Mouse (Mus musculus): ENCODE results near the gene Gna15. TPM values are rescaled to one million over a fixed set of nuclear protein-coding genes. Genes with fewer than 3 reads are reported as not detected.

The Gna15 gene
- polyA plus RNA-seq, 1 experiment from 2014 or later: 1.9 TPM

DNA sequence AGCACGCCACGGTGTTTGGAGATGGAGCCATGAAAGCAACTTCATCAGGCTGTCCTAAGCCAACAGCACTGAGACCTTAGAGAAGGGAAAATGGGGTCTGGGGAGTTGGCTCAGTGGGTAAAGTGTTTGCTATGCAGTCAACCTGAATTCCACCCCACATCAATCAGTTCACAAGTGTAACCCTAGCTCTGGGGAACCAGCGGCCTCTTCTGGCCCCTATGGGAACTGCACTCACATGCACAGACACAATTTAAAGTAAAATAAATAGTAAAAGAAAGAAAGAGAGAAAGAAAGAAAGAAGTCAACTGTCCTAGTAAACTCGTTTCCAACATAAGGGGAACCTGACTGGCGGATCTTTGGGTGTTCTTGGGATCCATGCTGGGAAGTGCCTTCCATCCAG, 10.2 kb downstream of the Gna15 start:
- Histone ChIP-seq H3K9me3 (no peaks in the 10 kb centered on the region), H3K9ac (no peak overlapping the region), H3K4me2 (replicated peaks) (no peak overlapping the region), H3K27me3 (peaks cover 26% of the 10 kb centered on the region), H3K4me3 (no peak overlapping the region), H3K27ac (no peak overlapping the region), H3K4me1 (no peaks in the 10 kb centered on the region), H3K36me3 (no peaks in the 10 kb centered on the region)
- WGBS: 90% methylated on average over 5 of the region's 5 CpGs
- ATAC-seq (ENCODE audit: low FRiP score, low read depth): no peak

DNA sequence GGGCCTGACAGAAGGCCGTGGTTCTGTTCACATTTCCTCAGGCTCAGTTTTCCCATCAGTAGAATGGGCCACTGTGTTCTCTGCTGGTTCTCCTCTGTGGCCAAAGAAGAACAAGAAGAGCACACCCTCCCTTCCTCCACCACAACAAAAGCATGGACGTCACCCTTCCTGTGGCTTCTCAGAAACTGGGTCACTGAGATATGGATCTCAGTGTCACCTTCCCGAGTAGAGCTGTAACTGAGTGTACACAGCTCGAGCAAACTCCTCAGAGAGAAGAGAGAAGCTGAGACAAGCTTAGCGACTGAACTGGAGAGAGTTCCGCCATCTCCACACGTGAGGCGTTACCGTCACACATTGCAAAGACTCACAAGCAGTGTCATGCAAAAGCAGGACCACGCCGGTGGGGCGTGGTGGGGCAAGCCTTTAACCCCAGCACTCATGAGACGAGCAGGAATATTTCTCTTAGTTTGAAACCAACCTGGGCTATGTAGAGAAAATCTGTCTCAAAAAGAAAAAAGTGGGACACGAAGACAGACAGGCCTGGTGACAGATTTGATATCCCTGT, 13.7 kb downstream of the Gna15 start:
- H3K27ac ChIP-seq: no peak overlapping the region
- no peaks in the 10 kb centered on the region for H3K4me1 ChIP-seq
- H3K27me3 ChIP-seq: peaks cover 22% of the 10 kb centered on the region
- H3K4me2 ChIP-seq (replicated peaks): no peak overlapping the region
- H3K4me3 ChIP-seq: no peak overlapping the region
- H3K9ac ChIP-seq: no peak overlapping the region
- no peak for ATAC-seq (ENCODE audit: low FRiP score, low read depth)
- no peaks in the 10 kb centered on the region for H3K9me3 ChIP-seq
- no peaks in the 10 kb centered on the region for H3K36me3 ChIP-seq
- WGBS: 83% methylated on average over 14 of the region's 14 CpGs

DNA sequence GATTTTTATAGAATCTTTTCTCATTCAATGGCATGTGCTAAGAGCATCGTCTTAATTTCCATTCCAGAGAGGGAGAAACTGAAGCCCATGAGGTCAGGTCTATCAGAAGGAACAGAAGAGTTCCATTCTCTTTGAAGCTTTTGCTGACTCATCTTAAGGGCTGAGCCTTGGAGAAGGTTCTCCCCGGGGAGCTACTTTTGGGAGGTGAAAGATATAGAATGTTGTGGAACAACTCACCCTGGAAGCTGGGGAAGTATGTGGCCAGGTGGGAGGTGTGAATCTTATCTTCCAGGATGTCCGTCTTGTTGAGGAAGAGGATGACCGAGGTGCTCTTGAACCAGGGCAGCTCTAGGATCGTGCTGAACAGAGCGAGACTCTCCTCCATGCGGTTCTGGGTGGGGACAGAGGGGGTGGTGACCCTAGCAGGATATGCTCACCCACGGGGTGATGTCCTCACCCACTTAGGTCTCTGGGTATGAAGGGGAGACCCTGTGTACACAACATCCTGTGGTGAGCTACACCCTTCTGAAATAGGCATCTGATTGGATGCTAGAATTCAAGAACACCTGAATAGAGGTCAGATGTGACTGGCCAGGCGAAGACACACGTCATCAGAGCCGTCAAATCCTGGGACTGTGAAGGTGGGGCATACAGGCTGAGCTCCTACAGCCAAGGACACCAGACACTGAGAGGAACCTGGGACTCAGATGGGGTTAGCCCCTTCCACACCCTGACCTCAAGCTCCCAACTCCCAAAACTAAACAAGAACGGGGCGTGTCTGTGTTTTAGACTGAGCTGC, 16.1 kb downstream of the Gna15 start:
- Histone ChIP-seq H3K9me3 (no peaks in the 10 kb centered on the region), H3K4me3 (no peak overlapping the region), H3K27me3 (peaks cover 28% of the 10 kb centered on the region), H3K36me3 (no peaks in the 10 kb centered on the region), H3K4me2 (replicated peaks) (no peak overlapping the region), H3K9ac (no peak overlapping the region), H3K27ac (no peak overlapping the region), H3K4me1 (no peaks in the 10 kb centered on the region)
- WGBS: 77% methylated on average over 13 of the region's 13 CpGs
- no peak for ATAC-seq (ENCODE audit: low FRiP score, low read depth)

DNA sequence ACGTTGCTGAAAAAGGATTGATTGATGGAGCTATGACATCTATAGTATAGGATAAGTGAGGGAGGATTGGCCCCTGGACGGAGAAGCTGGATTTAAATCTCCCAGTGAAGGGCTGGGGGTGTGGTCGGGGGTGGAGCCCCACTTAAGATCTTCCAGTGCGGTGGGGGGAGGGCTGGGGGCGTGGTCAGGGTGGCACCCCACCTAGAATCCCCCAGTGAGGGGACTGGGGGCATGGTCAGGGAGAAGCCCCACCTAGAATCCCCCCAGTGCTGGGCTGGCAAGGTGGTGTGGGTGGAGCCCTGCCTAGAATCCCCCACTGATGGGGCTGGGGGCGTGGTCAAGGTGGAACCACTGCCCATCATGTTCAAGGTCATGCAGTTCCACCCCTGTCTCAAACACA, 16.9 kb downstream of the Gna15 start:
- no peak overlapping the region for H3K4me2 ChIP-seq (replicated peaks)
- 36% methylated on average over 6 of the region's 6 CpGs for WGBS
- H3K9me3 ChIP-seq: no peaks in the 10 kb centered on the region
- H3K4me1 ChIP-seq: no peaks in the 10 kb centered on the region
- ATAC-seq (ENCODE audit: low FRiP score, low read depth): no peak
- no peaks in the 10 kb centered on the region for H3K36me3 ChIP-seq
- H3K27me3 ChIP-seq: peaks cover 24% of the 10 kb centered on the region
- H3K4me3 ChIP-seq: no peak overlapping the region
- H3K27ac ChIP-seq: no peak overlapping the region
- no peak overlapping the region for H3K9ac ChIP-seq

DNA sequence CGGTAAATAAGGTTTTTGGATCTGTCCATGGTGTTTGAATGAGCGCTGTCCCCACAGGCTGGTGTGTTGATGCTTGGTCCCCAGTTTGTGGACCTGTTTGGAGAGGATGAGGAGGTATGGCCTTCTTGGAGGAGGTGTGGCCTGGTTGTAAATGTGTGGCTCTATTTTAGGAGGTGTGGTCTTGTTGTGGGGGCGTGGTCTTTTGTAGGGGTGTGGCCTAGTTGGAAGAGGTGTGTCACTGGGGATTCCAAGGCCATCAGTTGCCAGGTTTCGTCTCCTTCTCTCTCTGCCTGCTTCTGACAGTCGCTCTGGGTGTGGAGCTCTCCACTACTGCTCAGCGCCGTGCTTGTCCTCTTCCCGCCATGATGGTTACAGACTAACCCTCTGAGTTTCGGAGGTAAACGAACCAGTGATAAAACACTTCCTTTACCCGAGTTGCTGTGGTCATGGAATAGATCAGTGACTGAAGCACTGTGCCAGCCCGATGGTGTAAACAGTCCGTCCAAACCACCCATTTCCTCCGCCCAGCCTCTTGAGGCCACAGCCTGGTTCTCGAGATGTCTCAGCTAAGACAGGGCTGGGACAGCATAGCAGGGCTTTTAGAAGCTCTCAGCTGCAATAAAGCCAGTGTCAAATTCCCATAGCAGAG, 18.9 kb downstream of the Gna15 start:
- H3K4me2 ChIP-seq (replicated peaks): no peak overlapping the region
- no peak overlapping the region for H3K9ac ChIP-seq
- peaks cover 14% of the 10 kb centered on the region for H3K27me3 ChIP-seq
- ATAC-seq (ENCODE audit: low FRiP score, low read depth): no peak
- H3K4me1 ChIP-seq: no peaks in the 10 kb centered on the region
- WGBS: 65% methylated on average over 15 of the region's 15 CpGs
- no peak overlapping the region for H3K27ac ChIP-seq
- no peak overlapping the region for H3K4me3 ChIP-seq
- H3K9me3 ChIP-seq: no peaks in the 10 kb centered on the region
- H3K36me3 ChIP-seq: no peaks in the 10 kb centered on the region

DNA sequence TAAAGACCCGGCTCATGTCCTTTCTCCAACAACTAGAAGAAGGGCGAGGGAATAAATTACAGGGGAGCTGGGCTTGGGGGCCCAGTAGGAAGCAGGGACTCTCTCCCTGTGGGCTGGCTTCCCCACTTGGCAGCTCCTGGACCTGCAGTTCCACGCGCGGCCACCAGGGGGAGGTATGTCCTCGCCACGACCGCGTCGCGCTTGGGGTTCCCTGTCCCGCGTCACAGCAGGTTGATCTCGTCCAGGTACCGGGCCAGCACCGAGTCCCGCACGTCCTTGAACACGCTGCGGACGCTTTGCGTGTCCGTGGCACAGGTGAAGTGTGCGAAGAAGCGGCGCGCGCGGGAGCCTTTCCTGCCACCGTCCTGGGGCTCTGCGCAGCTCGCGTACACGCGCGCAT, 21.4 kb downstream of the Gna15 start:
- peak; percentile 15; the same call in 1 of the 2 replicates for ATAC-seq (ENCODE audit: low FRiP score, low read depth)
- H3K4me3 ChIP-seq: peak overlapping the region; percentile 38
- H3K27me3 ChIP-seq: peaks cover 14% of the 10 kb centered on the region
- H3K4me1 ChIP-seq: no peaks in the 10 kb centered on the region
- peak overlapping the region; percentile 70 for H3K4me2 ChIP-seq (replicated peaks)
- H3K9ac ChIP-seq: peak overlapping the region; percentile 53; the same call in 1 of the 2 replicates
- 9% methylated on average over 36 of the region's 36 CpGs for WGBS
- no peaks in the 10 kb centered on the region for H3K36me3 ChIP-seq
- no peaks in the 10 kb centered on the region for H3K9me3 ChIP-seq
- H3K27ac ChIP-seq: no peak overlapping the region

DNA sequence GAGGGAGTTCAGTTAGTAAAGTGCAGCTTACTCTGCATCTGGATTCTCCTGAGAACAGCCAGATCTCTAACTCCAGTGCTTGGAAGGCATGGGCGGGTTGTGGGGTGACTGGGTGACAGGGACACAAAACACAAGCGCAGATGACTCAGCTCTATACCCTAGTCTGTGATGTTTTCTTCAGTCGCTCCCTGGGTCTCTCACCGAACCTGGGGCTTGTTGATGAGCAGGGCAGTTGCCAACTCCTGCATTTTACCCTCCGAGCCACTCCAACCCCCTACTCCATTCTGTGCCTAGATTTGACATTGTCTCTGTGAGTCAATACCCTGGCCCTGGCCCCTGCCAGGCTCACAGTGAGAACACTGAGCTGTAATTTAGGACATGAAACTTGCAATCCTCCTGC, 22.2 kb downstream of the Gna15 start:
- no peaks in the 10 kb centered on the region for H3K36me3 ChIP-seq
- no peak overlapping the region for H3K9ac ChIP-seq
- no peaks in the 10 kb centered on the region for H3K4me1 ChIP-seq
- peaks cover 14% of the 10 kb centered on the region for H3K27me3 ChIP-seq
- no peak overlapping the region for H3K4me2 ChIP-seq (replicated peaks)
- 83% methylated on average over 5 of the region's 5 CpGs for WGBS
- H3K4me3 ChIP-seq: no peak overlapping the region
- ATAC-seq (ENCODE audit: low FRiP score, low read depth): no peak
- H3K9me3 ChIP-seq: no peaks in the 10 kb centered on the region
- H3K27ac ChIP-seq: no peak overlapping the region

DNA sequence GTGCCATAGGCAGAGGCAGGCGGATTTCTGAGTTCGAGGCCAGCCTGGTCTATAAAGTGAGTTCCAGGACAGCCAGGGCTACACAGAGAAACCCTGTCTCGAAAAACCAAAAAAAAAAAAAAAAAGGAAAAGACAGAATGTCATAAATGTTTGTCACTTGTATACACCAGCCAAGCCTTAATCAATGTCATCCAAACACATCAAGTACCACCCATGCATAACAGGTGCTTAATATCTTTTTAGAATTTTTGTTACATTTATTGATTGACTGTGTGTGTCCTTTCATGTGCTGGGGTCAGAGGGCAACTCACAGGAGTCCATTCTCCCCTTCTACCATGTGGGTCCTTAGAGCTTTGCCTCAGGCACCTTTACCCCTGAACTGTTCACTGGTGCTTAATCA, 24.0 kb downstream of the Gna15 start, which contains the start of gene S1pr4:
Gene S1pr4, minus strand, starts transcription at position 101 of the 400 bp plus-strand sequence.
- peaks cover 6% of the 10 kb centered on the region for H3K4me1 ChIP-seq
- 0 out of 2 replicates have a peak within 1 kb of the TSS, but pooled peaks have one; percentile 19 for H3K9ac ChIP-seq
- H3K4me3 ChIP-seq: no peak within 1 kb of the TSS
- H3K27ac ChIP-seq: no peak within 1 kb of the TSS
- H3K4me2 ChIP-seq (replicated peaks): no peak within 1 kb of the TSS
- no peaks in the 10 kb centered on the region for H3K9me3 ChIP-seq
- ATAC-seq (ENCODE audit: low FRiP score, low read depth): no peak
- WGBS: 78% methylated on average over 3 of the region's 3 CpGs
- H3K36me3 ChIP-seq: no peaks in the 10 kb centered on the region
- H3K27me3 ChIP-seq: peaks cover 14% of the 10 kb centered on the region

DNA sequence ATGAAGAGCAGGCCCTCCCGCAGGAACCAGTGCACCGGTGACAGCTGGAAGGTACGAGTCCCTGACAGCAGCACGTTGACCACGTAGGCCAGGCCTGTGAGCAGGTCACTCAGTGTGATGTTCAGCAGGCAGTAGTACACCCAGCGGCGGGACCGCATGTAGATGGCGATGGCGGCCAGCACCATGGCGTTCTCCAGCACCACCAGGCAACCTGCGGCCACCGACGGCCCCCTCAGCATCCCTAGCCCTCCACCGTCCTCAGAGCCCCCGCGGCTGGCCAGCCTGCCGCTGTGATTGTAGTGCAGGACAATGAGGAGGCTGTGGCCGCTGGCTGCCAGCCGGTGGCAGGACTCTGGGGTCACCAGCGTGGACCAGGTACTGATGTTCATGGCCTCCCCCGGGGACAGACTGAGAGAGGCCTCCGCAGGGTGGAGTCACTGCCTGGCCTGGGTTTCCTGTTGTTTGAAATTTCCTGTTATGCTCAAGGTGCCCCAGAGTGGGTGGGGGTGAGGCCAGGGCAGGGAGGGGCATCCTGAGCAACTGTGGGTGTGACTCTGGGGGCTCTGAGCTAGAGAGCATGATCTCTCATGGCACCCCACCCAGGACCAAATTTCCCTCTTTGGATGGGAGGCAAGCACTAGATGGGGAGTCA, 24.6 kb downstream of the Gna15 start:
- ATAC-seq (ENCODE audit: low FRiP score, low read depth): no peak
- Histone ChIP-seq H3K4me2 (replicated peaks) (no peak overlapping the region), H3K27me3 (peaks cover 14% of the 10 kb centered on the region), H3K27ac (no peak overlapping the region), H3K9me3 (no peaks in the 10 kb centered on the region), H3K4me1 (peaks cover 12% of the 10 kb centered on the region), H3K36me3 (no peaks in the 10 kb centered on the region), H3K4me3 (no peak overlapping the region), H3K9ac (0 out of 2 replicates have a peak overlapping the region, but pooled peaks have one; percentile 19)
- 76% methylated on average over 23 of the region's 23 CpGs for WGBS

DNA sequence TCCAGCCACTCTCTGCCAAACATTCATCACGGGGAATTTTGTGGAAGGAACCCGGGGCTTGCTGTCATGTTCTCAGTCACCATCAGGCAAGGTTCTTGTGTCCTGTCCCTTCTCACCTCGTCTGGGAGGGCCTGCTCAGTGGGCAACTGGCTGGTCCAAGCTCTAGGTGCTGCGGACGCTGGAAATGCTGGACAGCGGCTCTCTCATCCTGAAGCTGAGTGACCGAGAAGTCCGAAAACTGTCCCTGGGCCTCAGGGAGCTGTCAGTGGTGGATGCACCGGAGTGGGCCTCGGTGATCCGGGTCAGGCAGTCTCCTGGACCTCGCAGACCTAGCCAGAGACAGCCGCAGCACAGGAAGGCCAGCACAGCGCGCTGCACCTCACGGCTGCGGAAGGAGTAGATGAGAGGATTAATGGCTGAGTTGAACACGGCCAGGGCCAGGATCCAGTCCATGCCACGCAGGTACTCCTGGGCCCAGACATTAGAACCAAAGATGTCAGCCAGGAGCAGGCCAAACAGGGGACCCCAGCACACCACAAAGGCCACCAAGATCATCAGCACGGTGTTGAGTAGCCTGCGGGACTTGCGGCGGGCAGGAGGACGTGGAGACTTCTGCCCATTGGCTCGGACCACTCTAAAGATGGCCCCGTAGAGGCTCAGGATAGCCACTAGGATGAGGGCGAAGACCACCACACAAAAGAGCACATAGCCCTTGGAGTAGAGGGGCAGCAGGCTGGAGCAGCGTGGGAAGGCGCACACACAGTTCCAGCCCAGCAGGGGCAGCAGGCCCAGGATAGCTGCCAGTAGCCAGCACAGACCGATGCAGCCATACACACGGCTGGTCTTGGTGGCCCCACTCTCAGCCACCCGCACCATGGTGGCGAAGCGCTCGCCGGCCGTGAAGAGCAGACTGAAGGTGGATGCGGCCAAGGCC, 25.4 kb downstream of the Gna15 start:
- Histone ChIP-seq H3K9ac (0 out of 2 replicates have a peak overlapping the region, but pooled peaks have one; percentile 19), H3K4me1 (peaks cover 17% of the 10 kb centered on the region), H3K4me2 (replicated peaks) (no peak overlapping the region), H3K36me3 (peaks cover under 1% of the 10 kb centered on the region; the same call in 1 of the 2 replicates), H3K4me3 (no peak overlapping the region), H3K9me3 (no peaks in the 10 kb centered on the region), H3K27ac (no peak overlapping the region), H3K27me3 (peaks cover 8% of the 10 kb centered on the region)
- no peak for ATAC-seq (ENCODE audit: low FRiP score, low read depth)
- 85% methylated on average over 38 of the region's 38 CpGs for WGBS

Measured in limb, embryonic 13.5 days (tissue).